Mouse (Mus musculus) heart, postnatal 0 days (tissue): ENCODE data around the gene Cited4.

ENCODE experiments used
- CTCF ChIP-seq: IDR thresholded peaks from 2 replicates; pipeline ENCODE4 v1.5.1; 2016; ENCODE audit warnings: antibody characterized with exemption, control low read depth, low read depth
- EP300 ChIP-seq: IDR thresholded peaks from 2 replicates; pipeline ENCODE4 v1.6.1; 2016; ENCODE audit warnings: antibody characterized with exemption, low read depth

DNA sequence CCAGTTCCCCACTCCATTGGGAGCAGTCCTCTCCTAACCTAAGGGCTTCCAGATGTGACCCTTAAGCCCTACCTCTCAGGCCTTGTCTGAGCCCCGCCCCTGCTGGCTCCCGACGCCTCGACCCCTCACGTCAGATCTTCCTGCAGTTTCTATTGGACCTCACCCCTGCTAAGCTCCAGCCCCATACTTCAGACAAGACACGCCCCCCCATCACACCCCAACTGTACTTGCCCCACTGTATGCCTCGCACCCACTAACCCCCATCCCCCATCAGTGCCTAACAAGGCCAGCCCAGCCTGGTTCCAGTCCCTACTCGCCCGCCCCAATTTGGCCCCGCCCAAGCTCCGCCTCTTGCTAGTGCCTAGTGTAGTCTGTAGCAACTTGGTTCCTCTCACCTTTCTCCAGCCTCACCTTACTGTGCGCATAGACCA, 49.8 kb downstream of the Cited4 start:
- TF ChIP-seq CTCF: no peak
- TF ChIP-seq EP300: no peak
